Mouse (Mus musculus) brown adipose tissue, adult 24 weeks (tissue): ENCODE results near the gene Cntn5. TPM values are rescaled to one million over a fixed set of nuclear protein-coding genes. Genes with fewer than 3 reads are reported as not detected.

ENCODE experiments used
- H3K27ac ChIP-seq: fragments of 200-500 bp; replicated peaks from 2 replicates; pipeline ENCODE4 v1.5.1; 2012; ENCODE audit warnings: low read depth, mild to moderate bottlenecking, low read length
- H3K4me1 ChIP-seq: fragments of 200-500 bp; 2 replicates; pipeline ENCODE4 v1.6.1; 2012; ENCODE audit warnings: low read length, mixed read lengths; ENCODE audit not compliant: control insufficient read depth, insufficient read depth, insufficient read length
- H3K4me3 ChIP-seq: fragments of 200-500 bp; 2 replicates; pipeline ENCODE4 v1.5.1; 2012; ENCODE audit warnings: low read depth, mild to moderate bottlenecking, low read length, moderate library complexity; ENCODE audit not compliant: insufficient read depth
- polyA plus RNA-seq: library from polyadenylated mRNA; stranded (reverse); fragments of >200 nt; gene quantifications from 2 replicates; pipeline ENCODE4 v1.2.4, GENCODE M21; 2012; ENCODE audit not compliant: missing spikeins, insufficient read depth, insufficient read length

The Cntn5 gene
- polyA plus RNA-seq, 1 experiment: not detected

GRCm38 (mm10) chr9:10269342-10269741 lies 635.2 kb downstream of the Cntn5 start:
- H3K4me3 ChIP-seq: no peak overlapping the region
- no peaks in the 10 kb centered on the region for H3K4me1 ChIP-seq
- no peak overlapping the region for H3K27ac ChIP-seq

- Histone ChIP-seq H3K4me3 (no peak overlapping the region), H3K4me1 (no peaks in the 10 kb centered on the region), H3K27ac (no peak overlapping the region)
These were observed 635.7 kb downstream of the Cntn5 start for GRCm38 (mm10) chr9:10268836-10269235.

GRCm38 (mm10) chr9:10265616-10266015 lies 639.0 kb downstream of the Cntn5 start:
- no peak overlapping the region for H3K4me3 ChIP-seq
- no peak overlapping the region for H3K27ac ChIP-seq
- H3K4me1 ChIP-seq: no peaks in the 10 kb centered on the region

- Histone ChIP-seq H3K4me3 (no peak overlapping the region), H3K4me1 (no peaks in the 10 kb centered on the region), H3K27ac (no peak overlapping the region)
These were observed 671.2 kb downstream of the Cntn5 start for GRCm38 (mm10) chr9:10233364-10233763.

- no peak overlapping the region for H3K4me3 ChIP-seq
- H3K4me1 ChIP-seq: no peaks in the 10 kb centered on the region
- H3K27ac ChIP-seq: no peak overlapping the region
These were observed 672.5 kb downstream of the Cntn5 start for GRCm38 (mm10) chr9:10232066-10232465.

GRCm38 (mm10) chr9:10230973-10231372 lies 673.6 kb downstream of the Cntn5 start:
- H3K4me1 ChIP-seq: no peaks in the 10 kb centered on the region
- H3K4me3 ChIP-seq: no peak overlapping the region
- no peak overlapping the region for H3K27ac ChIP-seq

- H3K4me3 ChIP-seq: no peak overlapping the region
- H3K4me1 ChIP-seq: no peaks in the 10 kb centered on the region
- no peak overlapping the region for H3K27ac ChIP-seq
These were observed 674.9 kb downstream of the Cntn5 start for GRCm38 (mm10) chr9:10229716-10230115.

GRCm38 (mm10) chr9:10226013-10226412 lies 678.6 kb downstream of the Cntn5 start:
- no peak overlapping the region for H3K27ac ChIP-seq
- H3K4me3 ChIP-seq: no peak overlapping the region
- H3K4me1 ChIP-seq: no peaks in the 10 kb centered on the region

GRCm38 (mm10) chr9:10186063-10186462 lies 718.5 kb downstream of the Cntn5 start:
- Histone ChIP-seq H3K4me3 (no peak overlapping the region), H3K4me1 (no peaks in the 10 kb centered on the region), H3K27ac (no peak overlapping the region)

- no peak overlapping the region for H3K27ac ChIP-seq
- no peak overlapping the region for H3K4me3 ChIP-seq
- no peaks in the 10 kb centered on the region for H3K4me1 ChIP-seq
These were observed 734.0 kb downstream of the Cntn5 start for GRCm38 (mm10) chr9:10170526-10170925.

- H3K4me3 ChIP-seq: no peak overlapping the region
- H3K4me1 ChIP-seq: no peaks in the 10 kb centered on the region
- H3K27ac ChIP-seq: no peak overlapping the region
These were observed 783.1 kb downstream of the Cntn5 start for GRCm38 (mm10) chr9:10121350-10122057.

GRCm38 (mm10) chr9:10116581-10116980 lies 788.0 kb downstream of the Cntn5 start:
- Histone ChIP-seq H3K4me1 (no peaks in the 10 kb centered on the region), H3K27ac (no peak overlapping the region), H3K4me3 (no peak overlapping the region)

GRCm38 (mm10) chr9:10109156-10109555 lies 795.4 kb downstream of the Cntn5 start:
- Histone ChIP-seq H3K27ac (no peak overlapping the region), H3K4me1 (no peaks in the 10 kb centered on the region), H3K4me3 (no peak overlapping the region)

- no peak overlapping the region for H3K4me3 ChIP-seq
- no peak overlapping the region for H3K27ac ChIP-seq
- no peaks in the 10 kb centered on the region for H3K4me1 ChIP-seq
These were observed 796.7 kb downstream of the Cntn5 start for GRCm38 (mm10) chr9:10107861-10108260.

GRCm38 (mm10) chr9:10101812-10102440 lies 802.6 kb downstream of the Cntn5 start:
- H3K4me1 ChIP-seq: no peaks in the 10 kb centered on the region
- no peak overlapping the region for H3K4me3 ChIP-seq
- H3K27ac ChIP-seq: no peak overlapping the region

GRCm38 (mm10) chr9:10076282-10076681 lies 828.3 kb downstream of the Cntn5 start:
- no peak overlapping the region for H3K4me3 ChIP-seq
- H3K27ac ChIP-seq: no peak overlapping the region
- H3K4me1 ChIP-seq: no peaks in the 10 kb centered on the region
